Mouse (Mus musculus) testis, postnatal 14 days (tissue): ENCODE measurements around the gene Sf3a1.

Source experiments
- DNase-seq: peaks from one replicate; pipeline ENCODE4 v3.0.0; 2021; ENCODE audit warnings: low spot score

Gene Sf3a1

GRCm38 (mm10) chr11:4134986-4135935, 24.9 kb upstream of the Sf3a1 start, which contains the start of gene Rnf215:
Rnf215 (plus strand) TSS chr11:4135202.
- peak; percentile 85 for DNase-seq

- DNase-seq, result no peak
Measured at GRCm38 (mm10) chr11:4138964-4139363, 21.2 kb upstream of the Sf3a1 start.

DNA sequence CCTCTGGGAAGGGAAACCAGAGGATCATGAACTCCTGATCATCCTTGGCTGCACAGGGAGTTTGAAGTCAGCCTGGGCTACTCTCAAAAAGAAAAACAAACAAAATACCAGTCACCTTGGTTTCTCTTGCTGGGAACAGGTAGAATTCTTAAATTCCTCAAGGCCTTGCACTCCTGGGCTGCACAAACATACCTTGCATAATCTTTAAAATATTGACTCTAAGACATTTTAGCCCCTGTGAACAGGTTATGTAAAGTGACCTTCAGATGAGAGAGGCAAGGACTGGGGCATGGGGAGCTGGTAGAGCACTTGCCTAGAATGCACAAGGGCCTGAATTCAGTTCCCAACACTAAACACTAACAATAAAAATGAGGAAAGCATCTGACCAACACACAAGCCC, 18.6 kb upstream of the Sf3a1 start:
- DNase-seq, result no peak

DNA sequence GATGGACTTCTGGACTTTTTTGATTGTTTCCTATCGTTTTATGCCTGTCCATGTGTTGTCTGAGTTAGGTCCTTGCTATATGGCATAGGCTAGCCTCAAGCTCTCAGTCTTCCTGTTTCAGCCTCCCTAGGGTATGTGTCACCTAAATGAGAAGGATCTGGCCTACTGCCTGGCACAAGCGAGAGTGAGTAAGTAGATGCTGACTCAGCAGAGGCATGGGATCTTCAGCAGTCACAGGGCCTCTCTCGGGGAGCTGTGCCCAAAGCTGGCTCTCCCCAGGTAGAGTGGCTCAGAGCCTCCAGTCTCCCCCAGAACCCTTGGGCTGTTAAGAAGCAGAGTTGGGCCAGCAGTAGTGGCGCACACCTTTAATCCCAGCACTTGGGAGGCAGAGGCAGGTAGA, 17.8 kb upstream of the Sf3a1 start:
- no peak for DNase-seq

- DNase-seq, result no peak
Measured at GRCm38 (mm10) chr11:4143281-4144062, 16.7 kb upstream of the Sf3a1 start.

- DNase-seq, result no peak
Measured at GRCm38 (mm10) chr11:4146381-4146780, 13.8 kb upstream of the Sf3a1 start.

- no peak for DNase-seq
Measured at GRCm38 (mm10) chr11:4147098-4147497, 13.1 kb upstream of the Sf3a1 start.

- DNase-seq, result no peak
Measured at GRCm38 (mm10) chr11:4148120-4148519, 12.0 kb upstream of the Sf3a1 start.

GRCm38 (mm10) chr11:4148536-4149156, 11.5 kb upstream of the Sf3a1 start:
- no peak for DNase-seq

DNA sequence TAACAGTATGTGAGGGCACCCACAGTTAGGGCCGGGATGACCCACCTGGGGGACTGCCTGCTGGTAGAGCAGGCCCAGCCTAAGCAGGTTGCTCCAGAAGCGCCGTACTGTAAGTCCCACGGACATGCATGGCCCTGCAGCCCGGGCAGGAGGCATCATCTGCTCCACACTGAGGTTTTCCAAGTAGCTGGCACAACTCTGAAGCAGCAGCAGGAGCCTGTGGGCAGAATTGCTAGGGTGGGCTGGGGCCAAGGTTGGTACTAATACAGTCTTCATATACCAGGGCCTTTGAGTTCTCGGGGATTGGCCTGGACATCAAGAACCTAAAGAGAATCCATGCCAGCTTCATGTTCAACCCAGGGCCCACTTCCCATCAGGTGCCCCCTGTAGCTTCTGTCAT, 10.3 kb upstream of the Sf3a1 start:
- no peak for DNase-seq

GRCm38 (mm10) chr11:4153694-4154093, 6.5 kb upstream of the Sf3a1 start:
- no peak for DNase-seq

GRCm38 (mm10) chr11:4155641-4156040, 4.5 kb upstream of the Sf3a1 start:
- DNase-seq, result no peak

GRCm38 (mm10) chr11:4158676-4159075, 1.5 kb upstream of the Sf3a1 start:
- no peak for DNase-seq

DNA sequence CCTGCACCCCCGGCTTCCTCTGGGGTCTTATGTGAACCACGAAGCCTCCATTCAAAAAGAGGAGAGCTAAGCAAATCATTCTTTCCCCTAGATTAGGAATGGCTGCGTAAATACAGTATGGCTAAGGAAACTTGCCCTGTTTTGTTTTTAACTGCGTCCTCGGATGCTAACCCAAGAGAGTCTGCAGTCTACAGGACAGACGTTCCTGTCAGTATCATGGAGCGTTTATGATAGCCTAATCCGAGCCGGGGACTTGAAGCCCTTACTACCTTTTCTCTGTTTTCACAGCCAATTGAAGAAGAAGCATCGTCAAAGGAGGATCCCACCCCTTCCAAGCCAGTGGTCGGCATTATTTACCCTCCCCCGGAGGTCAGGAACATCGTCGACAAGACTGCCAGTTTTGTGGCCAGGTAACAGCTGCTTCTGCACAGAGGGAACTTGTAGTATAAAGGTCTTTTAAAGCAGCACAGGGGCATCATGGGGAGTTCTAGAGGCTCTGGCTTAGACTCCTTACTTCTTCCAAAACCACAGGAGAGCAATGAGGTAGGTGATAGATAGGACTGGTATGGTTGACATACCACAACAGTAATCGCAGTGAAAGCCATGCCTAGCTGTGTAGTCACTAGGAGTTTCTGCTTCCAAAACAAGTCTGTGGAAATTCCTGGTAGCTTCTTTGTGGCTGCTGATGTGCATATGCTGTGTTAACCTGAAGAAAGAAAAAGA, 769 bp downstream of the Sf3a1 start:
- DNase-seq, result no peak

DNA sequence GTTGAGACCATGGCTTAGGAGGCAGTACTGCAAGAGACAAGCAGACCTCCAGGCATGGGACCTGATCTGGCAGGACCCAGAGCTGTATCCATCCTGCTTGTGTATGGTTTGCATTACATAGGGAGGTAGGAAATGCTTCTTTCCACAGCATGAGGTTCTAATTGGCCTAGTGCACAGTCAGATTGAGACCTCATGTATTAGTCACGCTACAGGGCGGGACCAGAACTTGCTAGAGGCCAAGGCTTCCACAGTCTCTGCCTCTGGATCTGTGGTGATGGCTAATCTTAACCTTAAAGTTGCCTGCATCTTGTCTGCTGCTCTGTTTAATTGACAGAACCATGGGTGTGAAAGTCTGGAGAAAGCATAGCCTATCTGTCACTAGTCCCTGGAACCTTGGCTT, 4.6 kb downstream of the Sf3a1 start:
- DNase-seq, result no peak

GRCm38 (mm10) chr11:4166467-4167090, 6.4 kb downstream of the Sf3a1 start:
- DNase-seq, result no peak

GRCm38 (mm10) chr11:4174586-4174985, 14.4 kb downstream of the Sf3a1 start:
- no peak for DNase-seq

- DNase-seq, result no peak
Measured at GRCm38 (mm10) chr11:4177716-4178115, 17.6 kb downstream of the Sf3a1 start.

DNA sequence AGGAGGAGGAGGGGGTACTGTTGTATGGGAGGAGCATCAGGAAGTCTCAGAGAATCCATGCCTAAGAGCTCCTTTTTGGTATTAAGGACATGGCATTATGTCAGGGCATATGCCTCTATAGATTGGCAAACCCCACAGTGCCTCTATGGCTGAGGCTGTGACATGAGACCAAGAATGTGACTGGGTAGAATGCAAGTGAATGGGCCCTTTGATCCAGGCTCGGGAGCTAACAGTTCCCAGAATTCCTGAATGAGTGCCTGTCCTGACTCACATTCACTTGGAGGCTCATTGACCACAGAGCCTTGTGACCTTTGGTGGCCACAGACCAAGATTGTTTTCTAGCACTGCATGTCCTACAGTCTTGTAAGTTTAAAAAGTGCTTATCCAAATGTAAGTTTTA, 21.9 kb downstream of the Sf3a1 start:
- DNase-seq, result no peak

DNA sequence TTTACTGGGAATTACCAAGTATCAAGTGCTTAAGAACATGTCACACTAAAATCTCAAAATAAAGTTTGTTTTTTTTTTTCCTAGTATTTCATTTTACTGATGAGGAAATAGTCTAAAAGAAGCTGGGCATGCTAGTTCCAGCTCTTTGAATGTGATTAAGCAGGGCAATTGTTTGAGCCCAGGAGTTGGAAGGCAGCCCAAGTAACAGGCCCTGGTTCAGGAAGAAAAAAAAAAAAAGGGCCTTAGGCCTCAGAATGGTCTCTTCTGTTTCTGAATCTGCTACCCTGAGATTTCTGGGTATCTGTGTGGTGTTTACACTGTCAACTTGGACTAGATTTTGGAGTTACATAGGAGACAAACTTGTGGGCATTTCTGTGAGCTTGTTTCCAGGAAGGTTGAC, 23.4 kb downstream of the Sf3a1 start:
- no peak for DNase-seq

DNA sequence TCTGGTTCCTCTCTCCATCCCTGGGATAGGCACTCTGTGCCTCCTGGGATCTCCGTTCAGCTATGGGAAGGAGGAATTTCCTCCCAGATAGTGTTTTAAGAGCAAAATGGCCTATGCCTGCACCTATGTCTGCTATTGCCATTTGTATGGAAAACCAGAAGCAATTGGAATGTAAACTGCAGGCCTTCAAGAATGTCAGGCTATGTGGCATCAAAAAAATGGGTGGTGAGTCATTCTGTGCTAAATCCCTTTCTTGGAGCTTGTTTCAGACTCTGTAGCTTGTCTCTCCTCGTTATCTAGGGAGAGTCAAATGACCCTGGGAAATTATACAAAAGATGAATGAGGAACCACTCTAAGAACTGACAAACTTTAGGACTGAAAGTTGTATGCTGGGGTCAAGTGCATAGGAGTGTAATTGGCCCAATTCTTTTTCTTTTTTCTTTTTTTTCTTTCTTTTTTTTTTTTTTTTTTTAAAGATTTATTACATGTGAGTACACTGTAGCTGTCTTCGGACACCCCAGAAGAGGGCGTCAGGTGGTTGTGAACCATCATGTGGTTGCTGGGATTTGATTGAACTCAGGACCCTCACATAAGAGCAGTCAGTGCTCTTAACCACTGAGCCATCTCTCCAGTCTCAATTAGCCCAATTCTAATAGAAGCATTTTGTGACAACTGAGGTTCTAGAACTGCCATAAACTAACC, 24.3 kb downstream of the Sf3a1 start:
- no peak for DNase-seq
